Mouse (Mus musculus) fibroblast of lung, adult 2 months (primary cell): ENCODE results near the gene Itga9.
A peak's percentile ranks its signal among the peaks of the same experiment; 100 is the strongest.

ENCODE experiments used
- DNase-seq: peaks from one replicate; pipeline ENCODE4 v3.0.0-alpha.2; 2011; ENCODE audit warnings: low read depth

Gene Itga9

GRCm38 (mm10) chr9:118726550-118726949 is 120.1 kb downstream of the Itga9 start:
- no peak for DNase-seq

DNA sequence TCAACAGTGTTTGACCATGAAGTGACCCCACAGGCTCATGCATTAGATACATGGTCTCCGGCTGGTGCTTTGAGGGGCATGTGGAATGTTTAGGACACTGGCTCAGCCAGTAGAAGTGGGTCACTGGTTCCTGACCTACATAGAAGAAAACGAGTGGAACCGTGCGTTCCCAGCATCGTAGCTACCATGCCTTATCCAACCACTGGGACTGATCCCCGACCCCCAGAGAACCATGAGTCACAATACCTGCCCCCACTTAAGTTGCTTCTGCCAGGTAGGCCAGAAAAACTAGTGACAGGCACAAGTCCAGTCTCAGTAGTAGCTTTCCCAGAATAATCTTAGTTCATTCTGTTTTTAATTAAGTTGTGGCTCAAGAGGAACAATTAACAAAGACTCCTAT is 121.8 kb downstream of the Itga9 start:
- DNase-seq: no peak

DNA sequence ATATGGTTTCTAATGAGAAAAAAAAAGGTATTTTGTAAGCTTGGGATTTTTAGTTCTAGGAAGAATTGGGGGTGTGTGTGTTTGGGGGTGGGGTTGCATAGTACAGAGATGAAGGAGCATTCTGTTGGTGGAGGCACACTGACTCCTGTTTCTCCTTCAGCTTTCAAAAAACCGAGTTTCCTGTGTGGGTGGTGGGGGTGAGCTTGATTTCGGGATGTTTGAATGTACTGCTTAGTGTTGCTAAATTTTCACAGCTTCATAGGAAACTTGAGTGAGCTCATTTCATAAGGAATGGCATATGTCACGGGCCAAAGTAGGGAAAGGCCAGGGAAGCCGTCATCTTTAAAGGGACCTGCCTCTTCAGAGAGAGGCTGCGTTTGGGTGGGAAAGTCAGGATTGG is 122.5 kb downstream of the Itga9 start:
- DNase-seq: no peak

GRCm38 (mm10) chr9:118730172-118730571 is 123.7 kb downstream of the Itga9 start:
- DNase-seq: no peak

- no peak for DNase-seq
Measured at GRCm38 (mm10) chr9:118730871-118731390, 124.4 kb downstream of the Itga9 start.

DNA sequence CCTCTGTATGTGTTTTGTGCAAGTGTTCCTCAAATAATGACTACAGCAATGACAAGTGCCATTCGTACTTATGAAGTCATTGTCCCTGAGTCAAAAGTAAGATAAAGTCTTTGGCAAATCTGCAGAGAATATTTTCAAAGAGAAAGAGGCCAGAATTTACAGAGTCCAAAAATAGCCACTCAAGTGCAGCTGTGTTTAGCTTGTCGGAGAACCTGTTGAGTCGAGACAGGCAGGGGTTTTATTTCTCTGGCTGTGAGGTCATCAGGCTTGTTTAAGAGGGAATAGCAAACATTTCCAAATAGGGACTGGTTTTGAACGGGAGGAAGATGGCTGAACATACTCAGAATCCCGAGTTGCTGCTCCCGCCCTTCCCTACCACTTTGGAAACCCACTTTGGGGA is 125.2 kb downstream of the Itga9 start:
- DNase-seq: no peak

DNA sequence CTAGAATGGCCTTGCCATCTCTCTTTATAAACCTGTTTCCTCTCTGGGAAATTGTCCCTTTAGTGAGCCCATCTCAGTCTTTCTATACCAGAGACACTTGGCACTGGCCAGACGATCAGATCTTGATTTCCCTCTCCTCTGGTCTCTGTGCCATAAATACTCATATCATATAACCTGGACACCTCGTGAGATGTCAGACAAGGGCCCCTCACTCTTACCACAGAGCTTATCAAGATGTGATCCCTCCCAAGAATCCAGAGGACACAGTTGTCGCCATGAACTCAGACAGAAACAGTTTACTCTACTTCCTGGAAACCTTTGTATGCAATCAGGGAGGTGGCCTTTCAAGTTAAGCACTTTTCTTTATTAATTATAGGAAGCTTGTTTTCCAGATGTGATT is 127.1 kb downstream of the Itga9 start:
- no peak for DNase-seq

DNA sequence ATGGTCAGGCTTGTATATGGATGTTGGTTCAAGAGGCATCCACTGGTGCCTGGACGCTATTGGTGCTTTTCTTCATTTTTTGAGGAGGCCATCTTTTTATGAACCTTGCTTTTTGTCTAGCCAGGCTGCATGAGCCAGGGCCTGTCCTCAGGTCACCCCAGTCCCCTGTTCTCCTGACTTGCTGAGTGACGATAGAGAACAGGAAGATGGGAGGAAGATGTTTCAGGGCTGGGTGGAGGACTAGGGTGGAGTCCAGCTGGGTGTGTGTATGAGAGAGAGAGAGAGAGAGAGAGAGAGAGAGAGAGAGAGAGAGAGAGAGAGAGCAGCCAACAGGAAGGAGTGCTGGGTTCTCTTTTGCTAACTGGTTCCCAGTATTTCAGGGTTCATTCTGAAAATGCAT is 130.6 kb downstream of the Itga9 start:
- DNase-seq: no peak

GRCm38 (mm10) chr9:118737601-118738137 is 131.2 kb downstream of the Itga9 start:
- DNase-seq: peak; percentile 76

GRCm38 (mm10) chr9:118738311-118738710 is 131.8 kb downstream of the Itga9 start:
- no peak for DNase-seq

- DNase-seq: no peak
Measured at GRCm38 (mm10) chr9:118739071-118739470, 132.6 kb downstream of the Itga9 start.

DNA sequence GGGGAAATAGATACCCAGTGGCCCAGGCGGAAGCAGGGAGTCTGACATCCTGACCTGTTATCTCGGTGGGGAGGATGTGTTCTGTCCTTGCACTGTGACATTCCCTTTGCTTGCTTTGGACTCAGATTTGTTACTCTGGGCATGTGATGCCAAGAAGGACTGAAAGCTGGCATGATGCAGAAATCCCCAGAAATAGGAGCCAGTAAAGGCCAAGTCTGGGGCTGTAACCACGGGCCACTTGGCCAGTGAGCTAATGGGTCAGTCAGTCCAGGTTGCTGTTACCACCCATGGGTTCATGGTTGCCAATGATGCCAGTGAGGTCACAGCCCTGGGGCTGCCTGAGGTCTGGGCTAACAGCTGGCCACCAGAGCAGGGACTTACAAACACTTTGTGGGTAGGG is 133.2 kb downstream of the Itga9 start:
- peak; percentile 44 for DNase-seq

DNA sequence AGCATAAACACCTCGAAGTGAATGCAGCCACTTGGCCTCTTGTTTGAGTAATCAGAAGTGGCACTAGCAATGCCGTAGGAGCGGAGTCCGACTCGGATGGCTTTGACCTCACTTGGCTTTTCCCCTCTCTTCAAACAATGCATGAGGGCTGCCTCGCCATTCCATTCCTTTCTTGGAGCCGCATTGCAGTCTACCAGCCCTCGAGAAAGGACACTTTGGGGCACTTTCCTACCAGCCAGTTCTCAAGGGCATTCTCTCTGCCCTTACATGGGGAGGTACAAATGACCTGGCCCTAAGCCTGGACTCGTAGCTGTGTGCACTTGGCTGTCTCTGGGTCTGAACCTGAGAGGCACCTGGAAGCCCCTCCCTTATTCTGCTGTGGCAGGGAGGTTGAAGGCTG is 134.8 kb downstream of the Itga9 start:
- no peak for DNase-seq

- no peak for DNase-seq
Measured at GRCm38 (mm10) chr9:118749335-118749949, 143.0 kb downstream of the Itga9 start.

- peak; percentile 46 for DNase-seq
Measured at GRCm38 (mm10) chr9:118750828-118751227, 144.3 kb downstream of the Itga9 start.

DNA sequence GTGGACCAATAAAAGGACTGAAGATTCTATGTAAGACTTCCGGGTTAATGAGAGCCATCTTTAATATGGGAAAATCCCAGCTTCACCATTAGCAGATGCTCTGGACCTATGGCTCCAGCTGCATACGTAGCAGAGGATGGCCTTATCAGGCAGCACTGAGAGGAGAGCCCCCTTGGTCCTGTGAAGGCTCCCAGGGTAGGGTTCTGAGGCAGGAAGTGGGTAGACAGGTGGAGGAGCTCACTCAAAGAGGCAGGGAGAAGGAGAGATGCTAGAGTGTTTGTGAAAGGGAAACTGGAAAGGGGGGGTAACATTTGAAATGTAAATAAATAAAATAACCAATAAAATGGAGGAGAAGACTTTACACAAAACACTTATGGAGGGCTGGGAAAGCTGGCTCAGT is 145.9 kb downstream of the Itga9 start:
- no peak for DNase-seq

DNA sequence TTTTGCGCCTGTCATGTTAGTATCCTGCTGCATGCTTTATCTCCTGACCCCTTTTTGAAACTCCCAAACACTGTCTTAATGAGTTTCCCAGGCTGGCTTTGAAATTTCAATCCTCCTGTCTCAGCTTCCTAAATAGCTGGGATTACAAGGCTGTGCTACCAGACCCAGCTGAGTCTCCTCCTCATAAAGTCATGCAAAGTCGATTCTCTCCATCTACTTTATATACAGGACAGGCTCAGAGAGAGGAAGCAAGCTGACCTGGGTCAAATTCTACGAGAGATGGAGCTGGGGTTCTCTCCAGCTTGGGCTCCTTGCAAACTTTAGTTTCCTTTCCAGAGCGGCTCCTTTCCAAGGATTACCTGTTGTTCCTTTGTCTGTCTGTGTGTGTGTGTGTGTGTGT is 153.0 kb downstream of the Itga9 start:
- DNase-seq: no peak

GRCm38 (mm10) chr9:118761953-118762590 is 155.6 kb downstream of the Itga9 start:
- no peak for DNase-seq

- DNase-seq: peak; percentile 85
Measured at GRCm38 (mm10) chr9:118762759-118763158, 156.3 kb downstream of the Itga9 start.

GRCm38 (mm10) chr9:118763203-118763602 is 156.7 kb downstream of the Itga9 start:
- DNase-seq: no peak

DNA sequence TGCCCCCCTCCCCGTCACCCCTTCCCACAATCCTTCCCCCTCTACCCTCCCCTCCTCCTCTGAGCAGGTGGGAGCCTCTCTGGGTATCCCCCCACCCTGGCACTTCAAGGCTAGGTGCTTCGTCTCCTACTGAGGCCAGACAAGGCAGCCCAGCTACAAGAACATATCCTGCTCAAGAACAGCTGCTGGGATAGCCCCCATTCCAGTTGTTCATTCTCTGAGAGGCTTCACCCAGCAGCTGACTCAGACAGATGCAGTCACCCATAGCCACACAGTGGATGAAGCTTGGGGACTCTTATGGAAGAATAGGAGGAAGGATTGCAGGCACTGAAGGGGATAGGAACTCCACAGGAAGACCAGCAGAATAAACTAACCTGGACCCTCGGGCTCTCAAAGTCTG is 157.2 kb downstream of the Itga9 start:
- DNase-seq: no peak

DNA sequence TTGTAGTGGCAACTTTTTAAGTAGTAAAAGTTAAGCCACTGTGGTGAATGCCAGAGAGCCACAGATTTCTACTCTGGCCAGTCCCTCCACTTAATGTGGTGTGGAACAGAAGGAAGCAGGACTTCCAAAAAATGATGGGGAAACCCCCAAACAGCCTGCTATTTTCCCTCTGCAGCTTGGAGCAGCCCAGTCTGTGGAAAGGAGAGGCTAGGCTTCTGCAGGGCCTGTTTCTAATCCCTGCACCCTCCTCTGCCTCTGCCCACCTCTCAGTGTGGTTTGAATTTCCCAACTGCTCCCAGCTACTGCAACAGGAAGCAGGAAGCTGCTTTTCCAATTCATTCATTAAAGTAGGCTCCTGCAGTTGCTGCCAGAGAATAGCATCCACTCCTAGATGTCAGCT is 158.6 kb downstream of the Itga9 start:
- peak; percentile 44 for DNase-seq

DNA sequence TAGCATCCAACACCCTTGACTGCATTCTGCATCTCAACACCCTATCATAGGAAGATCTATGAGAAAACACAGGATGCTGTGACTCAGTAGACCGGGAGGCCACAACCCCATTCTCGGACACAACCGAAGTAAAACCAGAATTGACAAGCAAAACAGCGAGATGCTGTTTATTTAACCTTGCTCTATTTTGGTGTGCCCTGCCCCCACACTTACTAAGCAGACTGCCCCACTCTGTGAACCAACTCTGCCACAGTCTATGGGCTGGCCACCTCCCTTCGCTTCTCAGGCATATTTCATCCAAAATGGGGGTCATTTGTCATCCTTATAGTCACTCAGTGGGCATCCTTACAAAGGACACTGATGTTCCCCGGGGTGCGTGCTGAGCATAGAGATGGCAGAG is 160.5 kb downstream of the Itga9 start:
- DNase-seq: no peak

- DNase-seq: no peak
Measured at GRCm38 (mm10) chr9:118768596-118768995, 162.1 kb downstream of the Itga9 start.
